Mouse (Mus musculus): ENCODE measurements at regions not wholly inside any gene's neighbourhood (a gene's known extent, or its start where the extent isn't known, plus 50 kb on each side); places are given as distances from the start of the nearest gene placed in this dataset.
"Not testable (repeated sequence)": the region's sequence is repeated elsewhere in the genome, so short reads cannot be mapped to it uniquely, and the experiment has no call there.

DNA sequence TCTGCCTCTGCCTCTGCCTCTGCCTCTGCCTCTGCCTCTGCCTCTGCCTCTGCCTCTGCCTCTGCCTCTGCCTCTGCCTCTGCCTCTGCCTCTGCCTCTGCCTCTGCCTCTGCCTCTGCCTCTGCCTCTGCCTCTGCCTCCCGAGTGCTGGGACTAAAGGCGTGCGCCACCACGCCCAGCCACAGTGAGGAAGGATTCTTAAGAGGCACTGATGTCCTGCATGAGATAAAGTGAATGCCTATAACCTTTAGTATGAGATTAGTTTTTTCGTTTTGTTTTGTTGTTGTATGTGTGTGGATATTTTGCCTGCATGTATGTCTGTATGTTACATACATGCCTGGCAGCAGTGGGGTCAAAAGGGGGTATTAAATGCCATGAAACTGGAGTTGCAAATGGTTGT lies 63.2 kb downstream of the Hlx start:
- H3ac ChIP-seq (ENCODE audit: control insufficient read depth, insufficient read length, low read depth); H3K79me2 ChIP-seq (ENCODE audit: control insufficient read depth, insufficient read depth); H3K27me3 ChIP-seq (ENCODE audit: control insufficient read depth, insufficient read depth, insufficient read length); H3K36me3 ChIP-seq (ENCODE audit: control insufficient read depth, insufficient read depth); H3K4me3 ChIP-seq (ENCODE audit: insufficient read depth, poor library complexity, severe bottlenecking); H3K79me3 ChIP-seq (ENCODE audit: low read depth): not testable (repeated sequence)

- Histone ChIP-seq H3K79me2 (ENCODE audit: control insufficient read depth, insufficient read depth) (no peaks in the 10 kb centered on the region), H3K27me3 (ENCODE audit: control insufficient read depth, insufficient read depth, insufficient read length) (no peaks in the 10 kb centered on the region), H3K36me3 (ENCODE audit: control insufficient read depth, insufficient read depth) (no peaks in the 10 kb centered on the region), H3ac (ENCODE audit: control insufficient read depth, insufficient read length, low read depth) (no peak overlapping the region), H3K79me3 (ENCODE audit: low read depth) (no peaks in the 10 kb centered on the region), H3K4me3 (ENCODE audit: insufficient read depth, poor library complexity, severe bottlenecking) (no peak overlapping the region)
- TF ChIP-seq FOSL1 (IDR thresholded peaks at IDR 0.05; ENCODE audit: insufficient read depth, low read length, poor library complexity, severe bottlenecking), result no peak
- no peak for TF ChIP-seq MYOG (IDR thresholded peaks at IDR 0.05; ENCODE audit: control insufficient read depth, extremely low read depth, insufficient read length)
- no peak for TF ChIP-seq MYOD1 (IDR thresholded peaks at IDR 0.05; ENCODE audit: control insufficient read depth, insufficient read length, low read depth)
- no peak for TF ChIP-seq CTCF (IDR thresholded peaks at IDR 0.05; ENCODE audit: control insufficient read depth, insufficient read depth, insufficient read length)
- TF ChIP-seq USF1 (IDR thresholded peaks at IDR 0.05; ENCODE audit: low read depth), result no peak
- no peak for TF ChIP-seq CEBPB (IDR thresholded peaks at IDR 0.05; ENCODE audit: low read depth)
These were observed 64.0 kb downstream of the Hlx start for GRCm38 (mm10) chr1:184668428-184668827.

- H3K36me3 ChIP-seq (ENCODE audit: control insufficient read depth, insufficient read depth), result no peaks in the 10 kb centered on the region
- TF ChIP-seq MYOD1 (IDR thresholded peaks at IDR 0.05; ENCODE audit: control insufficient read depth, insufficient read length, low read depth) (no peak), CEBPB (IDR thresholded peaks at IDR 0.05; ENCODE audit: low read depth) (no peak), CTCF (IDR thresholded peaks at IDR 0.05; ENCODE audit: control insufficient read depth, insufficient read depth, insufficient read length) (no peak), FOSL1 (IDR thresholded peaks at IDR 0.05; ENCODE audit: insufficient read depth, low read length, poor library complexity, severe bottlenecking) (no peak), MYOG (IDR thresholded peaks at IDR 0.05; ENCODE audit: control insufficient read depth, extremely low read depth, insufficient read length) (no peak), MAX (IDR thresholded peaks at IDR 0.05) (no peak), USF1 (IDR thresholded peaks at IDR 0.05; ENCODE audit: low read depth) (no peak)
- no peak overlapping the region for H3K4me3 ChIP-seq (ENCODE audit: insufficient read depth, poor library complexity, severe bottlenecking)
- no peaks in the 10 kb centered on the region for H3K79me2 ChIP-seq (ENCODE audit: control insufficient read depth, insufficient read depth)
- H3K27me3 ChIP-seq (ENCODE audit: control insufficient read depth, insufficient read depth, insufficient read length), result no peaks in the 10 kb centered on the region
- H3K79me3 ChIP-seq (ENCODE audit: low read depth), result no peaks in the 10 kb centered on the region
- H3ac ChIP-seq (ENCODE audit: control insufficient read depth, insufficient read length, low read depth), result no peak overlapping the region
These were observed 64.4 kb downstream of the Hlx start for GRCm38 (mm10) chr1:184668022-184668421.

- H3K4me3 ChIP-seq (ENCODE audit: insufficient read depth, poor library complexity, severe bottlenecking), result no peak overlapping the region
- no peak overlapping the region for H3ac ChIP-seq (ENCODE audit: control insufficient read depth, insufficient read length, low read depth)
- no peak for TF ChIP-seq FOSL1 (IDR thresholded peaks at IDR 0.05; ENCODE audit: insufficient read depth, low read length, poor library complexity, severe bottlenecking)
- TF ChIP-seq CTCF (IDR thresholded peaks at IDR 0.05; ENCODE audit: control insufficient read depth, insufficient read depth, insufficient read length), result no peak
- TF ChIP-seq MYOD1 (IDR thresholded peaks at IDR 0.05; ENCODE audit: control insufficient read depth, insufficient read length, low read depth), result no peak
- no peak for TF ChIP-seq MAX (IDR thresholded peaks at IDR 0.05)
- TF ChIP-seq USF1 (IDR thresholded peaks at IDR 0.05; ENCODE audit: low read depth), result no peak
- no peak for TF ChIP-seq MYOG (IDR thresholded peaks at IDR 0.05; ENCODE audit: control insufficient read depth, extremely low read depth, insufficient read length)
- no peak for TF ChIP-seq CEBPB (IDR thresholded peaks at IDR 0.05; ENCODE audit: low read depth)
- H3K27me3 ChIP-seq (ENCODE audit: control insufficient read depth, insufficient read depth, insufficient read length), result no peaks in the 10 kb centered on the region
- H3K79me2 ChIP-seq (ENCODE audit: control insufficient read depth, insufficient read depth), result no peaks in the 10 kb centered on the region
- no peaks in the 10 kb centered on the region for H3K36me3 ChIP-seq (ENCODE audit: control insufficient read depth, insufficient read depth)
- H3K79me3 ChIP-seq (ENCODE audit: low read depth), result no peaks in the 10 kb centered on the region
These were observed 67.2 kb downstream of the Hlx start for GRCm38 (mm10) chr1:184665243-184665642.

GRCm38 (mm10) chr1:184664098-184664375 lies 68.4 kb downstream of the Hlx start:
- H3K79me3 ChIP-seq (ENCODE audit: low read depth), result no peaks in the 10 kb centered on the region
- TF ChIP-seq MYOD1 (IDR thresholded peaks at IDR 0.05; ENCODE audit: control insufficient read depth, insufficient read length, low read depth) (no peak), USF1 (IDR thresholded peaks at IDR 0.05; ENCODE audit: low read depth) (no peak), CEBPB (IDR thresholded peaks at IDR 0.05; ENCODE audit: low read depth) (no peak), MAX (IDR thresholded peaks at IDR 0.05) (no peak), MYOG (IDR thresholded peaks at IDR 0.05; ENCODE audit: control insufficient read depth, extremely low read depth, insufficient read length) (no peak), CTCF (IDR thresholded peaks at IDR 0.05; ENCODE audit: control insufficient read depth, insufficient read depth, insufficient read length) (no peak), FOSL1 (IDR thresholded peaks at IDR 0.05; ENCODE audit: insufficient read depth, low read length, poor library complexity, severe bottlenecking) (no peak)
- H3ac ChIP-seq (ENCODE audit: control insufficient read depth, insufficient read length, low read depth), result peak overlapping the region; percentile 8
- H3K4me3 ChIP-seq (ENCODE audit: insufficient read depth, poor library complexity, severe bottlenecking), result no peak overlapping the region
- H3K27me3 ChIP-seq (ENCODE audit: control insufficient read depth, insufficient read depth, insufficient read length), result no peaks in the 10 kb centered on the region
- H3K36me3 ChIP-seq (ENCODE audit: control insufficient read depth, insufficient read depth), result no peaks in the 10 kb centered on the region
- no peaks in the 10 kb centered on the region for H3K79me2 ChIP-seq (ENCODE audit: control insufficient read depth, insufficient read depth)

DNA sequence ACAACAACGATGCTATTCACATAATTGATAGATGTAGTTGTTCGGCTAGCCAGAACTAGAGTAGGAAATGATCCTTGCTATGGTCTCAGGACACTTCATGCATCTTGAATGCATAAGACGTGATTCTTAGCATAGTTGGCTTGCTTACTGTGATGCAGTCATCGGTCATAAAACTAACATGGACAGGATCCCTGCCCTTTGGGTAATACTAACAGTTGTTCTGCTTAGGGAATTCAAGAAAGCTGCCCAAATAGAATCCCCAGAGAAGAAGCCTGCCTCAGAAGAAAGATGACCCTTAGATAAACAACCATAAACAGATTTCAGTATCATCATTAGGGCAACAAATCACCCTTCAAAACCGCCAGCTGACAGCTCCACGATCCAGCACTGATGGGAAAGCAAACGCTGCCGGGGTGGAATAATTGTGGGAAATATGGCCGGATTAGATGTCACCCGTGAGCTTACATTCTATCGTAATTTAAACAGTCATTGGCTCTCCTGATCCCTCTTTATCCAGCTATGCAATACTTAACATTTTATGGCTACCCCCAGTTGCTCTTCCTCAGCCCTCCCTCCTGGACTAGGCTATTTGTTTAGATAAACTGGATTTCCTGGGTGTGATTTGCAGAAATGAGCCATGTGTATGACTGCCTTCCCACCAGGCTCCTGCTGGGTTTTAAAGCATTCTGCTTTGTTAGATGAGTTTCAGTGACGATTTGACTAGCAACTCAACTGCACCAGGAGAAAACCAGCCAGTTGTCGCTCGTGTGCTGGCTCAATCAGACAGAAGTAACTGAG lies 68.9 kb downstream of the Hlx start:
- H3ac ChIP-seq (ENCODE audit: control insufficient read depth, insufficient read length, low read depth), result peak overlapping the region; percentile 8
- H3K79me2 ChIP-seq (ENCODE audit: control insufficient read depth, insufficient read depth), result no peaks in the 10 kb centered on the region
- H3K4me3 ChIP-seq (ENCODE audit: insufficient read depth, poor library complexity, severe bottlenecking), result no peak overlapping the region
- TF ChIP-seq CTCF (IDR thresholded peaks at IDR 0.05; ENCODE audit: control insufficient read depth, insufficient read depth, insufficient read length), result no peak
- no peak for TF ChIP-seq MYOG (IDR thresholded peaks at IDR 0.05; ENCODE audit: control insufficient read depth, extremely low read depth, insufficient read length)
- peak; percentile 28 for TF ChIP-seq CEBPB (IDR thresholded peaks at IDR 0.05; ENCODE audit: low read depth)
- TF ChIP-seq MAX (IDR thresholded peaks at IDR 0.05), result peak; percentile 31
- peak; percentile 67 for TF ChIP-seq MYOD1 (IDR thresholded peaks at IDR 0.05; ENCODE audit: control insufficient read depth, insufficient read length, low read depth)
- peak; percentile 70 for TF ChIP-seq FOSL1 (IDR thresholded peaks at IDR 0.05; ENCODE audit: insufficient read depth, low read length, poor library complexity, severe bottlenecking)
- TF ChIP-seq USF1 (IDR thresholded peaks at IDR 0.05; ENCODE audit: low read depth), result no peak
- H3K27me3 ChIP-seq (ENCODE audit: control insufficient read depth, insufficient read depth, insufficient read length), result no peaks in the 10 kb centered on the region
- no peaks in the 10 kb centered on the region for H3K36me3 ChIP-seq (ENCODE audit: control insufficient read depth, insufficient read depth)
- no peaks in the 10 kb centered on the region for H3K79me3 ChIP-seq (ENCODE audit: low read depth)

All from C2C12 (cell line).